Mouse (Mus musculus): ENCODE data around the gene Ldha. TPM values are rescaled to one million over a fixed set of nuclear protein-coding genes. Genes with fewer than 3 reads are reported as not detected.

Gene Ldha
- total RNA-seq (2014; rRNA removed) (373 and 414 TPM in 2 replicates), polyA plus RNA-seq (2015; fragmentation: Nextera tagmentation; extraction: Ambion mirVana) (753 and 790 TPM in 2 replicates)

- no peak for DNase-seq
- TF ChIP-seq CTCF (IDR thresholded peaks at IDR 0.05; ENCODE audit: low read depth): no peak
- H3K4me2 ChIP-seq (ENCODE audit: low read depth): no peak within 1 kb of the TSS
Measured at GRCm38 (mm10) chr7:46840787-46841525, at the start of gene Ldha. Ldha (plus strand) TSS chr7:46841475.

GRCm38 (mm10) chr7:46793871-46794270 lies 47.4 kb upstream of the Ldha start:
- H3K36me3 ChIP-seq (ENCODE audit: insufficient read depth): peaks cover 3% of the 10 kb centered on the region
- WGBS: 88% methylated on average over 4 of the region's 4 CpGs

More at GRCm38 (mm10) chr7:46840787-46841525, at the start of gene Ldha:
- no peaks in the 10 kb centered on the region for H3K9me3 ChIP-seq (ENCODE audit: low read length)
- peaks cover 16% of the 10 kb centered on the region for H3K4me1 ChIP-seq (ENCODE audit: insufficient read depth)
- WGBS: 32% methylated on average over 6 of the region's 6 CpGs
- no peak for ATAC-seq
- no peaks in the 10 kb centered on the region for H3K27me3 ChIP-seq (ENCODE audit: insufficient read depth, low read length)
- H3K36me3 ChIP-seq (ENCODE audit: insufficient read depth): no peaks in the 10 kb centered on the region
- H3K27ac ChIP-seq (ENCODE audit: low read depth, low read length): no peak within 1 kb of the TSS
- no peak within 1 kb of the TSS for H3K9ac ChIP-seq
- H3K4me3 ChIP-seq (ENCODE audit: low read depth, low read length): no peak within 1 kb of the TSS

GRCm38 (mm10) chr7:46795287-46796205 lies 45.7 kb upstream of the Ldha start, which contains the start of the genes Hps5 and Gtf2h1:
Hps5 (minus strand) TSS chr7:46796064.
Gtf2h1 (plus strand) TSS chr7:46796103.
- H3K4me2 ChIP-seq (ENCODE audit: low read depth): peak within 1 kb of the TSS; percentile 91
- peaks cover 16% of the 10 kb centered on the region for H3K4me1 ChIP-seq (ENCODE audit: insufficient read depth)
- peak within 1 kb of the TSS; percentile 94 for H3K9ac ChIP-seq
- no peaks in the 10 kb centered on the region for H3K27me3 ChIP-seq (ENCODE audit: insufficient read depth, low read length)
- peak within 1 kb of the TSS; percentile 97 for H3K4me3 ChIP-seq (ENCODE audit: low read depth, low read length)
- peak; percentile 98 for ATAC-seq
- H3K9me3 ChIP-seq (ENCODE audit: low read length): no peaks in the 10 kb centered on the region
- TF ChIP-seq CTCF (IDR thresholded peaks at IDR 0.05; ENCODE audit: low read depth): no peak
- H3K36me3 ChIP-seq (ENCODE audit: insufficient read depth): peaks cover 11% of the 10 kb centered on the region
- 1% methylated on average over 74 of the region's 75 CpGs for whole genome bisulfite sequencing
- peak; percentile 97 for DNase-seq
- peak within 1 kb of the TSS; percentile 91 for H3K27ac ChIP-seq (ENCODE audit: low read depth, low read length)

More at GRCm38 (mm10) chr7:46793871-46794270, 47.4 kb upstream of the Ldha start:
- DNase-seq (no peak), ATAC-seq (no peak)
- TF ChIP-seq CTCF (IDR thresholded peaks at IDR 0.05; ENCODE audit: low read depth): no peak
- H3K4me2 ChIP-seq (ENCODE audit: low read depth): no peak overlapping the region
- H3K27me3 ChIP-seq (ENCODE audit: insufficient read depth, low read length): no peaks in the 10 kb centered on the region
- H3K4me3 ChIP-seq (ENCODE audit: low read depth, low read length): no peak overlapping the region
- no peak overlapping the region for H3K27ac ChIP-seq (ENCODE audit: low read depth, low read length)
- H3K9me3 ChIP-seq (ENCODE audit: low read length): no peaks in the 10 kb centered on the region
- H3K9ac ChIP-seq: no peak overlapping the region
- peaks cover 16% of the 10 kb centered on the region for H3K4me1 ChIP-seq (ENCODE audit: insufficient read depth)

GRCm38 (mm10) chr7:46796206-46796679 lies 45.0 kb upstream of the Ldha start:
- Histone ChIP-seq H3K36me3 (ENCODE audit: insufficient read depth) (peaks cover 14% of the 10 kb centered on the region), H3K9me3 (ENCODE audit: low read length) (no peaks in the 10 kb centered on the region), H3K4me2 (ENCODE audit: low read depth) (peak overlapping the region; percentile 91), H3K4me3 (ENCODE audit: low read depth, low read length) (peak overlapping the region; percentile 97), H3K27me3 (ENCODE audit: insufficient read depth, low read length) (no peaks in the 10 kb centered on the region), H3K9ac (peak overlapping the region; percentile 94), H3K27ac (ENCODE audit: low read depth, low read length) (peak overlapping the region; percentile 91; the same call in 1 of the 2 replicates), H3K4me1 (ENCODE audit: insufficient read depth) (peaks cover 16% of the 10 kb centered on the region)
- TF ChIP-seq CTCF (IDR thresholded peaks at IDR 0.05; ENCODE audit: low read depth): no peak
- ATAC-seq (peak; percentile 48), DNase-seq (peak; percentile 4)
- WGBS: under 1% methylated on average over 31 of the region's 31 CpGs

GRCm38 (mm10) chr7:46796779-46797178 lies 44.5 kb upstream of the Ldha start:
- no peak for TF ChIP-seq CTCF (IDR thresholded peaks at IDR 0.05; ENCODE audit: low read depth)
- H3K27me3 ChIP-seq (ENCODE audit: insufficient read depth, low read length): no peaks in the 10 kb centered on the region
- H3K4me3 ChIP-seq (ENCODE audit: low read depth, low read length): peak overlapping the region; percentile 97
- DNase-seq (no peak), ATAC-seq (no peak)
- no peak overlapping the region for H3K27ac ChIP-seq (ENCODE audit: low read depth, low read length)
- peaks cover 18% of the 10 kb centered on the region for H3K36me3 ChIP-seq (ENCODE audit: insufficient read depth)
- peak overlapping the region; percentile 94 for H3K9ac ChIP-seq
- H3K4me2 ChIP-seq (ENCODE audit: low read depth): peak overlapping the region; percentile 91
- H3K9me3 ChIP-seq (ENCODE audit: low read length): no peaks in the 10 kb centered on the region
- WGBS: 65% methylated on average over 6 of the region's 6 CpGs
- peaks cover 16% of the 10 kb centered on the region for H3K4me1 ChIP-seq (ENCODE audit: insufficient read depth)

- no peak overlapping the region for H3K4me2 ChIP-seq (ENCODE audit: low read depth)
- ATAC-seq: no peak
- no peaks in the 10 kb centered on the region for H3K27me3 ChIP-seq (ENCODE audit: insufficient read depth, low read length)
- H3K4me3 ChIP-seq (ENCODE audit: low read depth, low read length): no peak overlapping the region
- no peak overlapping the region for H3K9ac ChIP-seq
- H3K36me3 ChIP-seq (ENCODE audit: insufficient read depth): peaks cover 59% of the 10 kb centered on the region
- 95% methylated on average over 6 of the region's 6 CpGs for WGBS
- no peak overlapping the region for H3K27ac ChIP-seq (ENCODE audit: low read depth, low read length)
- H3K9me3 ChIP-seq (ENCODE audit: low read length): no peaks in the 10 kb centered on the region
- TF ChIP-seq CTCF (IDR thresholded peaks at IDR 0.05; ENCODE audit: low read depth): no peak
- DNase-seq: no peak
- no peaks in the 10 kb centered on the region for H3K4me1 ChIP-seq (ENCODE audit: insufficient read depth)
Measured at GRCm38 (mm10) chr7:46810325-46810724, 30.9 kb upstream of the Ldha start.
